Mouse (Mus musculus): ENCODE measurements around the gene Clpx.

Clpx gene

DNA sequence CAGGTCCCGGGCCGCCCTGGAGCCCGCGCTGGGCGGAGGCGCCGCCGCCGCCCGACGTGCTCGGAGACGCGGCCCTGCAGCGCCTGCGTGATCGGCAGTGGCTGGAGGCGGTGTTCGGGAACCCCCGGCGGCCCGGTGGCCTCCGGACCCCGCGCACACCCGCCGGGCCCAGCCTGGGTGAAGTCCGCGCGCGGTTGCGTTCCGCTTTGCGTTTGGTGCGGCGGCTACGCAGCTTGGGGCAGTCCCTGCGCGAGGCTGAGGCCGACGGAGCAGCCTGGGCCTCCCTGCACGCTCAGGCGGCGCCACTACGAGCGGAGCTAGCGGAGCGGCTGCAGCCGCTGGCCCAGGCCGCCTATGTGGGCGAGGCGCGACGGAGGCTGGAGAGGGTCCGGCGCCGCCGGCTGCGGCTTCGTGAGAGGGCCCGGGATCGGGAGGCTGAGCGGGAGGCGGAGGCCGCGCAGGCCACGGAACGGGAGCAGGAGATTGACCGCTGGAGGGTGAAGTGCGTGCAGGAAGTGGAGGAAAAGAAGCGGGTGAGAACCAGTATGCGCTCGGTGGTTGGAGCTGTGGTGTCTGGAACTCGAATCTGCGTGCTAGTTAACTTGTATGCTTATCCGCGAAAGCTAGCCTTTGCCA lies 52.5 kb downstream of the Clpx start:
- peak; percentile 35 to 37 for DNase-seq (ENCODE audit: low spot score in 2 of 2)

DNA sequence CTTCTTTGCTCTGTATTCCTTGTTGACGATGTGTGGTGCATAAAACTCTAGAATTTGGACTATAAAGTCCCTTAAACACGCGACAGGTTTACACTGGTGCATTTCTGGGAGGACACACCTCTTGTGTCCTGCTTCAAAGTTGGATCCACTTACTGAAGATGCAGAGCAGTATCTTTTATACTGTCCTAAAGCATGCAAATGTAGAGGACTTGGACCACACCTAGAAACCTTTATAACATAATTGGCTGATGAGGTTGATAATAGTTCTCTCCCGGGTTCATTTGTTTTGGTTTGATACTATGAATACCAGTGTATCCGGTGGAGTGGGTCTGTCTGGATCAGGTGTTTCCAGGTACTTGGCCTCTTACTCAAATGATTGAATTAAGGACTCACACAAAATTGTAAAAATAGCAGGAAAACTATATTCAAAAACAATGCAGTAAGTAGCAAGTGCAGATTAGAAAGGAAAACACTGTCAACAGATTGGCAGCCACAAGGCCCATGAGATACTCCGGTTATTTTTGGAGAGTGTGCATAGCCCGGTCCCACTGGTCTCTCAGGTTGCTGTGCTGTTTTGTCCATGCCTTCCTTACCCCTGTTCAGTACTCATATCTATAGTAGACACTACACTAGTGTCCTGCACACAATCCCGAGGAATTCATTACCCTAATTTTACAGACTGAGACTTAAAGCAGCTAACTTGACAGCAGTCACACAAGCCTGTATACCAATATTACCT lies 53.2 kb downstream of the Clpx start:
- no peak for DNase-seq (ENCODE audit: low spot score in 2 of 2)

DNA sequence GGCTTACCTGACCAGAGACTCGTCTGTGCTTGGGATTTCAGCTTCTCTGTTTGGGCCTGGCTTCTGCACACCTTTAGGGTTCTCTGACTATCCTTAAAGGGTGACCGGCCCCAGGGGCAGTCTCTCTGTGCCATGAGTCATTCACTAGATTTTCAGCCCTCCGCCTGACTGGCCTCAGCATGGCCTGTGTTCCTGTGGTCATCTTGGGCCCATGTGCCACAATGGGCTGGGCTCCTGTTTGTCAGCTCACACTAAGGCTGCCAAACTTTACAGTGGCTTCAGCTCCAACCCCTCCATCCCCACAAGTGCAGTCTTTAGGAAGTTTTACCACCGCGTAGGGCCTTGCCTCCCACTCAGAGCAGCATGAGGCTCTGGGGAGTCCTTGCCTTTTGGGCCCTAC lies 59.2 kb downstream of the Clpx start:
- no peak for DNase-seq (ENCODE audit: low spot score in 2 of 2)

DNA sequence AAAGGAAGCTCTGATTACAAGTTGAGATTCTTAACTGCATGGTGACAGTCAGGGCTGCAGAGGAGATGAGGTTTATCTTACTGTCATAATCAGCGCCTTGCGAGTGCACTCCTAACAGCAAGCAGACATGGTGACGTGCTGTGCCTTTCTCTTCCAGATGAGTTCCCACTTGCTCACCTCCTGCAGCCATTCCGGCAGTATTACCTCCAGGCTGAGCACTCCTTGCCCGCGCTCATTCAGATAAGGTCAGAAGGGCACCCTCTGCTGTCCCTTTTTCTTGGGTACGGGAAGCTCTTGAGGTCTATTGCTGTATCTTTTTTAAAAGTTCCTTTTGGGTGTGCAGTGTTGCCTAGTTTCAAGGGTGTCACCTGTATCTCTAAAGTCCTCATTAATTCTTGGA lies 62.5 kb downstream of the Clpx start:
- no peak for DNase-seq (ENCODE audit: low spot score in 2 of 2)

DNA sequence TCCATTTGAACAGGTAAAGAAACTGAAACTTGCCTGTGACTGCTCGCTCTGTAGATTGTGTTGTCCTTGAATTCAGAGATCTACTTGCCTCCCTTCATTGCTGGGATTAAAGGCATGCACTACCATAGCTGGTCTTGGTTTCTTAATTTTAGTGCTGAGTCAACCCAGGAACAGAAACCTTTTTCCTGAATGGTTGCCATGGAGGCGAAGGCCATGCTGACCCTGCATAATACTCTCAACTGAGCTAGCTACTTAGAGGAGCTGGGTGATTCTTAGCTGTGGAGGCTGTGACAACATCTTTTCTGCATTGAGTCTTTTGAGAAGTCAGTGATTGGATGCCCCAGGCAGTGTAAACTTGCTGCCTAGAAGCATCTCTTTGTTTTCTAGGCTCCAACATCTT lies 62.9 kb downstream of the Clpx start:
- DNase-seq (ENCODE audit: low spot score in 2 of 2): no peak

DNA sequence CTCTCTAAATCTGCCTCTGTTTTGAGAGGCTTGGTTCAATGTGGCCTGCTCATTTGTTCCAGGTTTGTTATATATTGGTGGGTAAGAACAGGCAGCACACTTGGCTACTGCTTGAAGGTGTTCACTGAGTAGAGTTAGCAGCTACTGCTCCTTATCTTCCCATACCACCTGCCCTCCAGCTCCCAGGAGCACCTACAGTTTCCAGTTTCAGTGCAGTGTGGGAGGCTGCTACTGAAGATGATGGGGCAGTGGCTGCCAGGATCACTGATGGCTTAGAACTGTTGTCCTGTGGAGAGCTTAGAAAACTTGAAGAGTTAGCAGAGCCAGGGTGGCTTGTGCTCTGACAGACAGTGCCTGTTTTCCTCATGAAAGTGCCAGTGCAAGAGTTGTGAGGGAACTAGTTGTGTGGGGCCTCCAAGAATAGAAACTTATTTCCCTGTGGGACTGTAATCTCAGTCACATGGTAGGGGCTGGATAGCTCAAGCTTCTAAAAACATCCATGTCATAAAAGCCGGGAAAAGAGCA lies 65.0 kb downstream of the Clpx start:
- no peak for DNase-seq (ENCODE audit: low spot score in 2 of 2)

DNA sequence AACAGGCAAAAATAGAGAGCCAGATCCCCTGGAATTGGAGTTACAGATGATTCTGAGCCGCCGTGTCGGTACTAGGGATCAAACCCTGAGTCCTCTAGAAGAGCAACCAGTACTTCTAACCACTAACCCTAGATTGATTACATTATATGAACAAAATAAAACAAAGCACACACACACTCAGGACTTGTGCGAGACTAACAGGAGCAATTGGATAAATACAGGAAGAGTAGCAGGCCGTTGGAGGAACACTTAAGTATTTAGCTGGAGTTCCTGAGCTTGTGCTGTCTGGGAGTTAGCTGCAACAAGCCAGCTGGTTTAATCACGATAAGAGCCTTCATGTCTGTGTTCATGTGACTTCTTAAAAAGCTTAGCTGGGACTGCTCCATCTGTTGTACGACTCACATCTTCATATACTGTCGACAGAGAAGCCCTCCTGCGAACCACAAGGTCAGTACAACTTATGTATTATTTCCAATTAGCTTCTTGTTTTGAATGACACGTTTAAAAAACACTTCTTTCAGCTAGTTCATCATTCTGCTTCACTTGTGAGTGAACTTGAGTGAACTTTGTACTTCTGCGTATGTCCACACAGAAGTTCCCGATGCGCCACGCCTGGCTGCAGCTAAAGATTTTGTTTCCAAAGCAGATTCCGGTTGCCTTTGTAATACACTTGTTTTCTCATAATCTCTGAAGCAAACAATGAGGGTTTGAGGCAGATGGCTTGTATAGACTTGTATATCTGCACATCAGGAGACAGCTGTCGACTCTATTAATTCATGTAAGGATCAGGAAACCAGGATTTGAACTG lies 66.8 kb downstream of the Clpx start, which contains the start of gene Ubap1l:
TSS of gene Ubap1l (plus strand) at position 401 of the 808 bp plus-strand sequence.
- no peak for DNase-seq (ENCODE audit: low spot score in 2 of 2)

DNA sequence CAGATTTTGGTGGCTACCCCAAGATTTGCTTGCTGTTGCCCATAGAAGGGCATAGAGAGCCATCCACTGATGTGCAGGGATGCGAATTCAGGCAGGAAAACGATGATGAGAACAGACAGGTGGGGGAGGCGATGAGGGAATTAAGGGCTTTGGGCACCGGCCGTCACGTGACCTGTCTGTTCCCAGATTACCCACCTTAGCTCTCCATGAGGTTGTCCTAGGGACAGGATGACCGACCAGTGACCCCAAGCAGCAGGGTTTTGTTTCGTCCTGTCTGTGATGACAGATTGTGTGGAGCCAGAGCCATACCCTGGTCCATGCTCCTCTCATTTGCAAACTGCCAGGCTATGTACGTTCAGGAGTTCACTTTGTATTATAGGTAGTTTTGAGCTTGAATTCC lies 69.6 kb downstream of the Clpx start:
- no peak for DNase-seq (ENCODE audit: low spot score in 2 of 2)

DNA sequence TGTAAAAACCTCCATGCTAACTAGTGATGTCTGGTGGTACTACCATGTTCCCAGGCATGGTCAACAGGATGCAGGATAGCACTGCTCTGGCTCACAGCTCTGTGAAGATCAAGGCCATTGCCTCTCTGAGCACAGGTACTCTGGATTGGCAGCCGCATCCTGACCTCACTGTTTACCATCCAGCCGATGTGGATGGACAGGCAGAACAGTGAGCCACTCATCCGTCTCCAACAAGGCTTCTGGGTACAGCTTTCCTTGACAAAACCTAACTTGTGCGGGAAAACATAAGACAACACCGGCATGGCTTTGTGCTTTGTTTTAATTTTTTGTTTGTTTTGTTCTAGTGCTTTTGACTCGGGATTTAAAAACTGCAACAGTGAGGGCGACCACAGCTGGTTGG lies 71.7 kb downstream of the Clpx start:
- no peak for DNase-seq (ENCODE audit: low spot score in 2 of 2)

DNA sequence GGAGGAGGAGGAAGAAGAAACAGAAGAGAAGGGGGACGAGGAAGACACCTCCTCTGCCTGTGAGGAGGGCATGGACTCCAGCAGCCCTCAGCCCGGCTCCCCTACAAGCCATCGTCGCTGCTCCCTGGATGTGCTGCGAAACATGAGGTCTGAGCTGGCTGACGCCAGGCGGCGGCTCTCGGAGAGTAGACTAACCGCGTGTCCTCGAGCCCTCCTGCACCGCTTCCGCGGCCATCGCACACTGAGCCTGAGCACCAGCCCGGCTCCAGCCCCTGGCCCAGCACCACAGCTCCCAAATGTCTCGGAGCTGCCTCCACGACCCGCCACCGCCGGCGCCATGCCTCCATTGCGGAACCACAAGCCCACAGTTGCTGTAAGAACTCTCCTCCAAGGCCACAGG lies 77.7 kb downstream of the Clpx start:
- DNase-seq (ENCODE audit: low spot score in 2 of 2): no peak

DNA sequence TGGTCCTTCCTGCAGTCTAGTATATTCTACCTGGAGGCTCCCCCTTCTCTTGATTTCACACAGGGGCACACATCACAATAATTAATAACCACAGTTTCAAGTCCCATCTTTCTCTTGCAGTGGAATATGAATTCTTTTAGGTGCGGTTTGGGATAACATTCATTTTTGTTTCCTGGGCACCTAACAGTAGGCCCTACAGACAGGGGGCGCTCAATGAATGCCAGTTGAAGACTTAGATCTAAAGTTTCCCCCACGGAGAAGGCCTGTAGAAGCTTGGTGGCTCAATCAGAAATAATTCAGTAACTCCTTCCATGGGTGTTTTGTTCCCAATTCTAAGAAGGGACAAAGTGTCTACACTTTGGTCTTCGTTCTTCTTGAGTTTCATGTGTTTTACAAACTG lies 78.4 kb downstream of the Clpx start:
- DNase-seq (ENCODE audit: low spot score in 2 of 2): peak; percentile 31 to 70

DNA sequence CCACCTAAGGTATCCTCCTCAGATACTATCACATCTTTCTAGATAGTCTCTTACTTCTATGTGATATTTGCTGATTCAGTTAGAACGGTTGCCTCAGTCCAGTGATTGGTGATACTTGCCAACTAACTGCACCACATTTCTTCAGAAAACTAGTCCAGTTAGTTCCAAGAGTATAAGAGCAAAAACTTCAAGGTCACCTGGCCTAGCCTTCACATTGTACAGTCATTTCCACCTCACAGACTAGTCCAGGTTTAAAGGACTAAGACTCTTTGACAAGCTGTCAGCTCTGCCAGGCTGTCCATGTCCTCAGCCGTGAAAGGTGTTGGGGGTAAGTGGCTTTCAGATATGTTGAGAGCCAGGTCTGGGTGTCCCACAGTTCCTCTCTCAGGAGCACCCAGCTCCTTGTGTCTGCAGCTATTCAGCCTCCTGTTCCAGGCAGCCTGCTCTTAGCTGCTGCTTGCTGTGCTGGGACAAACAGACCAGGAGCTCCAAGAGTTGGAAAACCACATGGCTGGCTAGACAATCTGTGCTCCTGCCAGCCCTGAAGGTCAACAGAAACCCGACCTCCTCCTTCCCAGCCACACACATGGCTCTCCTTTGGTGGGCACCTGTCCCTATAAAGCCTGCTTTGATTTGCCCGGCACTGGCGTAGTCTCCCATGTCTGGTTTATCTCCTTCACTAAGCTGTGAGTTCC lies 80.6 kb downstream of the Clpx start:
- DNase-seq (ENCODE audit: low spot score in 2 of 2): no peak

DNA sequence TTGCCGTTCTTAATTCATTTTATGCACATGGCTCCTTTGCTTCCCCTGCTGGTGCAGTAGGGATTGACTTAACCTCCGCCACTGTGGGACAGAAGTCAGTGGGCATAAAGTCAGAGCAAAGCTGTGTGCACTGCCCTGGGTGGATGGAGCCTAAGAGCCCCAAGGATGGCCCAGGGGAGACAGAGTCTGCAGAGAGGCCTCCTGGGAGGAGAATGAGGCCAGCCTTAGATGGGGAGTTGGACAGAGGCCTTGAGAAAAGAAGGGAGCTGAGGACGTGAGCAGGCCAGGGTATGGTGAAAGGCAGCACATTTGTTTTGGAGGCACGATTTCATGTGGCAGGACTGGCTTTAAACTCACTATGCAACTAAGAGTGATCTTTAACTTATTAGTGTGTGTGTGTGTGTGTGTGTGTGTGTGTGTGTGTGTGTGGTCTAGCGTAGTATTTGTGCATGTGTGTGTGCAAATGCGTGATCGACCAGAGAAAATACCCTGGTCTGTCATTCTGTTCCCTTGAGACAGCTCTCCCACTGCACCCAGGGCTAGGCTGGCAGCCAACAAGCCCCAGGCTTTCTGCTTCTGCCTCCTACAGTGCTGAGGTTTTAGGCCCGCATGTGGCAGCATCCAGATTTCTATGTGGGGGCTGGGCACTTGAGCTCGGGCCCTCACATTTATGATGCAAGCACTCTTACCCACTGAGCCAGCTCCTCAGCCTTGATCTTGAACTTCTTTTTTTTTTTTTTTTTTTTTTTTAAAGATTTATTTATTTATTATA lies 81.3 kb downstream of the Clpx start:
- DNase-seq (ENCODE audit: low spot score in 2 of 2): no peak

All from thymus, postnatal 10 days (tissue).